Mouse (Mus musculus) erythroid progenitor cell, adult 5-6 weeks (primary cell): ENCODE measurements around the gene Mast3. TPM values are rescaled to one million over a fixed set of nuclear protein-coding genes. Genes with fewer than 3 reads are reported as not detected.

Experiments
- ATAC-seq: replicated peaks from 2 replicates; pipeline ENCODE4 v1.8.0; 2016; ENCODE audit warnings: moderate number of reproducible peaks, mild to moderate bottlenecking, moderate TSS enrichment, inconsistent platforms; ENCODE audit not compliant: poor library complexity, low FRiP score, severe bottlenecking
- total RNA-seq, 2 experiments: library from RNA; stranded (forward) in 1 of 2; stranded (reverse) in 1 of 2; fragments of 150-400 nt in 1 of 2; fragments of 186-747, 209-891 nt in 1 of 2; gene quantifications; 2 replicates each; pipeline versions ENCODE4 v1.2.3 to v1.2.4; 2015 to 2017; ENCODE audit warnings: low replicate concordance in 2 of 2

The Mast3 gene
- total RNA-seq, 2 experiments from 2014 or later = 3.0 to 13.4 TPM

GRCm38 (mm10) chr8:70766571-70767440 is 38.0 kb downstream of the Mast3 start:
- ATAC-seq = peak; percentile 60

- no peak for ATAC-seq
These were observed 38.9 kb downstream of the Mast3 start for GRCm38 (mm10) chr8:70765838-70766570.

GRCm38 (mm10) chr8:70765329-70765728 is 39.5 kb downstream of the Mast3 start:
- no peak for ATAC-seq

- no peak for ATAC-seq
These were observed 40.2 kb downstream of the Mast3 start for GRCm38 (mm10) chr8:70764676-70765075.

GRCm38 (mm10) chr8:70764026-70764425 is 40.8 kb downstream of the Mast3 start:
- peak; percentile 33 for ATAC-seq

GRCm38 (mm10) chr8:70763354-70763753 is 41.5 kb downstream of the Mast3 start:
- no peak for ATAC-seq

- ATAC-seq = peak; percentile 51
These were observed 42.7 kb downstream of the Mast3 start for GRCm38 (mm10) chr8:70762118-70762517.

- ATAC-seq = peak; percentile 80
These were observed 44.0 kb downstream of the Mast3 start, which contains the start of gene Mpv17l2 for GRCm38 (mm10) chr8:70760775-70761406. Gene Mpv17l2 (minus strand): TSS chr8:70760946.

GRCm38 (mm10) chr8:70760350-70760749 is 44.5 kb downstream of the Mast3 start:
- no peak for ATAC-seq

- ATAC-seq = no peak
These were observed 46.0 kb downstream of the Mast3 start for GRCm38 (mm10) chr8:70758616-70759561.

- no peak for ATAC-seq
These were observed 46.6 kb downstream of the Mast3 start for GRCm38 (mm10) chr8:70758308-70758615.

- no peak for ATAC-seq
These were observed 47.1 kb downstream of the Mast3 start for GRCm38 (mm10) chr8:70757523-70758307.

- ATAC-seq = no peak
These were observed 48.3 kb downstream of the Mast3 start for GRCm38 (mm10) chr8:70756476-70757040.

- no peak for ATAC-seq
These were observed 49.0 kb downstream of the Mast3 start for GRCm38 (mm10) chr8:70755661-70756475.

GRCm38 (mm10) chr8:70754871-70755660 is 49.8 kb downstream of the Mast3 start:
- ATAC-seq = peak; percentile 43

GRCm38 (mm10) chr8:70754043-70754870 is 50.6 kb downstream of the Mast3 start, which contains the start of gene Rab3a:
Gene Rab3a (plus strand): TSS chr8:70754679.
- peak; percentile 95 for ATAC-seq
